Mouse (Mus musculus): ENCODE measurements around the gene Itk. TPM values are rescaled to one million over a fixed set of nuclear protein-coding genes. Genes with fewer than 3 reads are reported as not detected.
A peak's percentile ranks its signal among the peaks of the same experiment; 100 is the strongest.

The Itk gene
- polyA plus RNA-seq, 1 experiment: 11.5 TPM

- no peak for TF ChIP-seq POLR2A (IDR thresholded peaks at IDR 0.05; ENCODE audit: low read depth, low read length)
- TF ChIP-seq CTCF (IDR thresholded peaks at IDR 0.05; ENCODE audit: extremely low read depth, insufficient read depth, insufficient read length, insufficient replicate concordance): no peak
- DNase-seq (ENCODE audit: low read depth in 1 of 2, low spot score in 2 of 2): no peak
- H3K36me3 ChIP-seq (ENCODE audit: control insufficient read depth, insufficient read depth, low read length): no peaks in the 10 kb centered on the region
- 18% methylated on average over 10 of the region's 10 CpGs for WGBS
- H3K27ac ChIP-seq (ENCODE audit: insufficient read depth, low read length): peak overlapping the region; percentile 94
- no peaks in the 10 kb centered on the region for H3K27me3 ChIP-seq (ENCODE audit: control insufficient read depth, insufficient read depth, low read length)
- peaks cover 48% of the 10 kb centered on the region; the same call in 1 of the 2 replicates for H3K4me1 ChIP-seq (ENCODE audit: control insufficient read depth, insufficient read depth, insufficient read length)
- H3K4me3 ChIP-seq (ENCODE audit: extremely low read depth, insufficient read depth, insufficient read length): peak overlapping the region; percentile 96
These were observed 79.3 kb downstream of the Itk start for GRCm38 (mm10) chr11:46309808-46310555.

- H3K4me3 ChIP-seq (ENCODE audit: extremely low read depth, insufficient read depth, insufficient read length): peak overlapping the region; percentile 37; the same call in 1 of the 2 replicates
- 39% methylated on average over 20 of the region's 20 CpGs for WGBS
These were observed 80.1 kb downstream of the Itk start for GRCm38 (mm10) chr11:46309111-46309741.

GRCm38 (mm10) chr11:46308271-46308974, 80.9 kb downstream of the Itk start:
- Histone ChIP-seq H3K36me3 (ENCODE audit: control insufficient read depth, insufficient read depth, low read length) (no peaks in the 10 kb centered on the region), H3K4me3 (ENCODE audit: extremely low read depth, insufficient read depth, insufficient read length) (peak overlapping the region; percentile 37; the same call in 1 of the 2 replicates), H3K27ac (ENCODE audit: insufficient read depth, low read length) (peak overlapping the region; percentile 94), H3K4me1 (ENCODE audit: control insufficient read depth, insufficient read depth, insufficient read length) (peaks cover 55% of the 10 kb centered on the region; the same call in 1 of the 2 replicates), H3K27me3 (ENCODE audit: control insufficient read depth, insufficient read depth, low read length) (no peaks in the 10 kb centered on the region)
- no peak for DNase-seq (ENCODE audit: low read depth in 1 of 2, low spot score in 2 of 2)
- 45% methylated on average over 11 of the region's 11 CpGs for WGBS
- no peak for TF ChIP-seq POLR2A (IDR thresholded peaks at IDR 0.05; ENCODE audit: low read depth, low read length)
- TF ChIP-seq CTCF (IDR thresholded peaks at IDR 0.05; ENCODE audit: extremely low read depth, insufficient read depth, insufficient read length, insufficient replicate concordance): no peak

More at GRCm38 (mm10) chr11:46309111-46309741, 80.1 kb downstream of the Itk start:
- TF ChIP-seq CTCF (IDR thresholded peaks at IDR 0.05; ENCODE audit: extremely low read depth, insufficient read depth, insufficient read length, insufficient replicate concordance) (peak; percentile 5; the same call in 1 of the 2 replicates), POLR2A (IDR thresholded peaks at IDR 0.05; ENCODE audit: low read depth, low read length) (no peak)
- Histone ChIP-seq H3K27me3 (ENCODE audit: control insufficient read depth, insufficient read depth, low read length) (no peaks in the 10 kb centered on the region), H3K36me3 (ENCODE audit: control insufficient read depth, insufficient read depth, low read length) (no peaks in the 10 kb centered on the region), H3K4me1 (ENCODE audit: control insufficient read depth, insufficient read depth, insufficient read length) (peaks cover 52% of the 10 kb centered on the region; the same call in 1 of the 2 replicates), H3K27ac (ENCODE audit: insufficient read depth, low read length) (peak overlapping the region; percentile 94)
- DNase-seq (ENCODE audit: low read depth in 1 of 2, low spot score in 2 of 2): peak in 1 of 2 experiments; percentile 53

- 37% methylated on average over 7 of the region's 7 CpGs for WGBS
These were observed 81.5 kb downstream of the Itk start for GRCm38 (mm10) chr11:46307768-46308167.

GRCm38 (mm10) chr11:46306776-46307175, 82.5 kb downstream of the Itk start:
- TF ChIP-seq CTCF (IDR thresholded peaks at IDR 0.05; ENCODE audit: extremely low read depth, insufficient read depth, insufficient read length, insufficient replicate concordance): no peak
- TF ChIP-seq POLR2A (IDR thresholded peaks at IDR 0.05; ENCODE audit: low read depth, low read length): no peak
- Histone ChIP-seq H3K36me3 (ENCODE audit: control insufficient read depth, insufficient read depth, low read length) (0 out of 2 replicates have a peak, but pooled peaks cover 1% of the 10 kb centered on the region), H3K27ac (ENCODE audit: insufficient read depth, low read length) (peak overlapping the region; percentile 47; the same call in 1 of the 2 replicates), H3K27me3 (ENCODE audit: control insufficient read depth, insufficient read depth, low read length) (no peaks in the 10 kb centered on the region), H3K4me1 (ENCODE audit: control insufficient read depth, insufficient read depth, insufficient read length) (peaks cover 54% of the 10 kb centered on the region; the same call in 1 of the 2 replicates), H3K4me3 (ENCODE audit: extremely low read depth, insufficient read depth, insufficient read length) (no peak overlapping the region)
- DNase-seq (ENCODE audit: low read depth in 1 of 2, low spot score in 2 of 2): no peak
- 22% methylated on average over 7 of the region's 7 CpGs for WGBS

More at GRCm38 (mm10) chr11:46307768-46308167, 81.5 kb downstream of the Itk start:
- H3K4me1 ChIP-seq (ENCODE audit: control insufficient read depth, insufficient read depth, insufficient read length): peaks cover 51% of the 10 kb centered on the region; the same call in 1 of the 2 replicates
- no peak overlapping the region; the same call in 1 of the 2 replicates for H3K4me3 ChIP-seq (ENCODE audit: extremely low read depth, insufficient read depth, insufficient read length)
- DNase-seq (ENCODE audit: low read depth in 1 of 2, low spot score in 2 of 2): no peak
- no peaks in the 10 kb centered on the region for H3K36me3 ChIP-seq (ENCODE audit: control insufficient read depth, insufficient read depth, low read length)
- no peak for TF ChIP-seq CTCF (IDR thresholded peaks at IDR 0.05; ENCODE audit: extremely low read depth, insufficient read depth, insufficient read length, insufficient replicate concordance)
- no peak for TF ChIP-seq POLR2A (IDR thresholded peaks at IDR 0.05; ENCODE audit: low read depth, low read length)
- no peaks in the 10 kb centered on the region for H3K27me3 ChIP-seq (ENCODE audit: control insufficient read depth, insufficient read depth, low read length)
- H3K27ac ChIP-seq (ENCODE audit: insufficient read depth, low read length): peak overlapping the region; percentile 94

GRCm38 (mm10) chr11:46305881-46306520, 83.3 kb downstream of the Itk start:
- H3K27ac ChIP-seq (ENCODE audit: insufficient read depth, low read length): peak overlapping the region; percentile 69
- DNase-seq (ENCODE audit: low read depth in 1 of 2, low spot score in 2 of 2): no peak
- no peaks in the 10 kb centered on the region for H3K27me3 ChIP-seq (ENCODE audit: control insufficient read depth, insufficient read depth, low read length)
- WGBS: 32% methylated on average over 9 of the region's 9 CpGs
- TF ChIP-seq POLR2A (IDR thresholded peaks at IDR 0.05; ENCODE audit: low read depth, low read length) (no peak), CTCF (IDR thresholded peaks at IDR 0.05; ENCODE audit: extremely low read depth, insufficient read depth, insufficient read length, insufficient replicate concordance) (no peak)
- 0 out of 2 replicates have a peak, but pooled peaks cover 1% of the 10 kb centered on the region for H3K36me3 ChIP-seq (ENCODE audit: control insufficient read depth, insufficient read depth, low read length)
- H3K4me1 ChIP-seq (ENCODE audit: control insufficient read depth, insufficient read depth, insufficient read length): peaks cover 56% of the 10 kb centered on the region; the same call in 1 of the 2 replicates
- no peak overlapping the region for H3K4me3 ChIP-seq (ENCODE audit: extremely low read depth, insufficient read depth, insufficient read length)
